Mouse (Mus musculus) large intestine, adult 2 months (tissue): ENCODE measurements around the gene Mlxip. TPM values are rescaled to one million over a fixed set of nuclear protein-coding genes. Genes with fewer than 3 reads are reported as not detected.

Source experiments
- DNase-seq: peaks from one replicate; pipeline ENCODE4 v3.0.0-alpha.2; 2012; ENCODE audit warnings: low read depth, low spot score
- WGBS: fragments of 180-500 bp; shearing (Covaris S2); methylation state at CpG from one replicate; pipeline ENCODE4 v1.1.7; 2018; 5-methylcytosine and 5-hydroxymethylcytosine counted together
- polyA plus RNA-seq: library from polyadenylated mRNA; depleted of rRNA; stranded (reverse); fragments of >200 nt; gene quantifications from 2 replicates; pipeline ENCODE4 v1.2.3, GENCODE M21; 2012

Gene Mlxip
- polyA plus RNA-seq, 1 experiment: 17.6 TPM

DNA sequence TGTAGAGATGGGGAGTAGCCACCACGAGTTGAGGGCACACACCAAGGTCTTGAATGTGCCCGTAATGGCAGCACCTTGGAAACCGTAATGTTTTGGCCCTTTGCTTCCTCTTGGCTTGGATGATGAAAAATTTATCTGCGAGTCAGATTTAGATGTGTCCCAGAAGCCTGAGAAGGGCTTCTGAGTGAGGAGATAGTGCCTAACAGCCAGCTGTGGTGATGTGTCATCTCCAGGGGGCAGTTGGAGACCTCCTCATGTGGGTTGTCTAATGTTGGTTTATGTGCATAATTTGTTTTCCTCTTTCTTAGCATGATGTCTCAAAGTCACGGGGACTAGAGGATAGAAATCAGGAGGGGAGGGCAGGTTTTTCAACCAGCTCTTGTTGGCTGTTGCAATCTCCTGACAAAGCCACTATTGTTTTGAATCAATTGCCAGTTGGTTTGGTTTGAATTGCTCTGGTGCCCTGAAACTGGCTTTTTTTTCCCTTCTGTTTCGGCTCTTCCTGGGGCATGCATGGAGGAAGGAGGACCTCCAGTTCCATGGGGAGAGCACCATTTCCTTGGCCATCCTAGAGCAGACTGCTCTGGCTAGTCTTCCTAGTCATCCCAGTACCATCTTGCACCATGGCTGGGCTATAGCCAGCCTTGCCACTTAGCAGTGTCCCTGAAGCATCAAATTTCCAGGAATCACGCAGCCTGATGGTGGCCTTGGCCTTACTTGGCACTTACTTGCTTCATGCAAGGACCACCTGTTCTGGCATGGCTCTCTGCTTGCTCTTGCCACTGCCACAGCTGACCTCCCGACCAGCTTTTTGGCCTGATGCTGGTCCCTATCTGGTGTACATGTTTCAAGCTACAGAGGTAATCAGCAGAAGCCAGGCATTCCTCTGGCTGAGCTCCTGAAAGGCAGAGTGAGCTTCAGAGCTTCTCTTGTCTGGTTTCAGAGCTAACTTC is 22.2 kb downstream of the Mlxip start:
- no peak for DNase-seq
- 27% methylated on average over 8 of the region's 8 CpGs for WGBS

DNA sequence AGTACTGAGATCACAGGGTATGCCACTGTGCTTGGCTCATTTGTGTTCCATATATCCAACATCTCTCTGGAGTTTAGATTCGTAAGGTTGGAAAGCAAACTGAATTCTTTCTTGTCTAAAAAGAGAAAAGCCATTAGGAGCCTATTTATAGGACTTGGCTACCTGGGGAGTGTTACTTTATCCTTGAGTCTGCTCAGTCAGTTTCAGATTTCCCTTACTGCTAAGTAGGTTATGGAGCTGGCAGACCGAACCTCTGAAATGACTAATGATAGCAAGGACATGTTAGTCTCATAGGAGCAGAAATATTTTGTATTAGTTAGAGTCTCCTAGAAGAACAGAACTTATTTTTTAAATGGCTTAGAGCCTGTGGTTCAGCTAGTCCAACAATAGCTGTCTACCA is 29.3 kb downstream of the Mlxip start:
- DNase-seq: no peak
- 50% methylated on average over 2 of the region's 2 CpGs for WGBS

DNA sequence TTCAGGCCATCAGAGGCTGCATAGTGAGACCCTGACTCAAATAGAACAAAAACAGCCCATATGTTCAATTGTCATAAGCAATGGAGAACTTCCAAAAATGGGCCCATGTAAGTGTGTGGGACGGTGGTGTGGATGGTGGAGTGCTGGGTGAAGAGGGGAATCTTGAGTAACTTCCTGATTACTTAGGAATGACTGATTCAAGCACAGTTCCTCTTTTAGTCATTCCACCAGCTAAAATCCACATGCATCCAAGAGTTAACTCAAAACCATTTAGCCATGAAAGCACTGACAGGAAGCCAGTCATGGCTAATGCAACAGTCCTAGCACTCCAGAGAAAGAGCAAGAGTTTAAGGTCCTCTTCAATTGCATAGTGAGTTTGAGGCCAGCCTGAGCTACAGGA is 33.0 kb downstream of the Mlxip start:
- DNase-seq: no peak
- 83% methylated on average over 1 of the region's 1 CpGs for WGBS

- WGBS: 32% methylated on average over 13 of the region's 13 CpGs
- DNase-seq: no peak
Observed at GRCm38 (mm10) chr5:123431524-123432304, 37.1 kb downstream of the Mlxip start.

DNA sequence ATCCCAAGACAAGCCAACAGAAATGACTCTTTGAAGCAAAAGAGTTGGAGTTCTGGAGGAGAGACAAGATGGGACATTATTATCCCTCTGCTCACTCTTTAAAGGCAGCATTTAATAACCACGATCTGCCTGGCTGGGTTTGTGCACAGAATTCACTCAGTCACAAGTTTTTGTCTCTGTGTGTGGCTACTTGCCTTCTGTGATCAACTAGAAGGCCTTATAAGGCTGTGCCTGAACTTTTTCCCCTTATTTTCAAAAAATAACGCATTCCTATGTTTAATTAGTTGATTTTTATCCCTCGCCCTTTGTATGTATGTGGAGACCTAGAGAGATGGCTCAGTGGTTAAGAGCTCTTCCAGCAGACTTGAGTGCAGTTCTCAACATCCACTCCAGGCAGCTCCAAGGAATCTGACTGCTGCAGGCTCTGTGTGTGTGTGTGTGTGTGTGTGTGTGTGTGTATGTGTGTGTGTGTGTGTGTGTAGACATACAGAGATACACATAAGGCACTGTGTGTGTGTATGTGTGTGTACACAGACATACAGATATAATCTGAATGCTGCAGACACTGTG is 37.8 kb downstream of the Mlxip start:
- WGBS: 32% methylated on average over 3 of the region's 3 CpGs
- DNase-seq: no peak

- WGBS: 45% methylated on average over 8 of the region's 8 CpGs
- DNase-seq: no peak
Observed at GRCm38 (mm10) chr5:123436071-123436779, 41.6 kb downstream of the Mlxip start.

GRCm38 (mm10) chr5:123436780-123437175 is 42.2 kb downstream of the Mlxip start:
- no peak for DNase-seq
- WGBS: 16% methylated on average over 4 of the region's 4 CpGs

DNA sequence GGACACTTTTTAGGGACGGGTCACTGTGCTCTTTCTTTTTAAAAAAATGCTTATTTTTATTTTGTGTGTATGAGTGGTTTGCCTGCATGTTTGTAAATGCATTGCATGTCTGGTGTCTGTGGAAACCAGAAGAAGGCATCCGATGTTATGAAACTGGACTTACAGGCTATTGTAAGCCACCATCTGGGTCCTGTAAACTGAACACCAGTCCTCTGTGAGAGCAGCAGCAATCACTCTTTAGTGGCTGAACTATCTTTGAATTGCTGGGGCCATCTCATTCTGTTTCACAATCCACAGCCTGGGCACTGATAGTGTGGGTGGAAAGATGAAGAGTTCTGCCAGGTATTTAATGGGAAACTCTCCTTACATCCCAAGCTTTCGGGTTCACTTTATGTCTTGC is 43.8 kb downstream of the Mlxip start:
- DNase-seq: no peak
- 76% methylated on average over 3 of the region's 3 CpGs for WGBS

DNA sequence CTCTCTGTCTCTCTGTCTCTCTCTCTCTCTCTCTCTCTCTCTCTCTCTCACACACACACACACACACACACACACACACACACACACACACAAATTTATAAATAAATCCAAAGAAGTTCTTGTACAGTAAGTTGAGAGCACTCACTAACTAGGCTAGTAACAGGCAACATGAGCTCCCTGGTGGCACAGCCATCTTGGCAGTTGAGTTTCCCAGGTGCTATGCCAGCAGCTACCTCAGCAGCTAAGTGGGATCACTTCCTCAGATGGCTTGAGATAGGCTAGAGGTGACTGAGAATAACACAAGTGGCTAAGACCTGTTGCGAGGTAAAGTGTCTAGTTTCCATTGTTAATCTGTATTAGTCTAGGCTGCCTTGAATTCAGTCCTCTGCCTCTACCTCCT is 44.7 kb downstream of the Mlxip start:
- 87% methylated on average over 1 of the region's 1 CpGs for WGBS
- DNase-seq: no peak

- DNase-seq: no peak
- WGBS: 85% methylated on average over 4 of the region's 4 CpGs
Observed at GRCm38 (mm10) chr5:123439941-123440340, 45.3 kb downstream of the Mlxip start.

DNA sequence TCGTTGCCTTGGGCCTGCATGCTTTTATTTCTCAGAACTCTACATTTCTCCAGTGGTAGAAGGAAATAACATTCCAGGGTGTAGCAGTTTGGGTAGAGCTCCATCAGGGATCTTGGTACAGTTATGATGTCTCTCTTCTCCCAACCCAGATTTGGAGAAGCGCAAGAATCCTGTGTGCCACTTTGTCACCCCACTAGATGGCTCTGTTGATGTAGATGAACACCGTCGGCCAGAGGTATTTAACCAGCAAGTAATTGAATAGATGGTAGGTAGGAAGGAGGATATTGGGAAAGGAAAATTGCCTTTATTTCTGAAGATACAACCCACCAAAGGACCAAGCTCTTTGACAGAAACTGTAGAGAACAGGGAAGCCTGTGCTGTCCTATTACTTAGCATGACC is 46.1 kb downstream of the Mlxip start:
- 73% methylated on average over 4 of the region's 4 CpGs for WGBS
- DNase-seq: no peak

DNA sequence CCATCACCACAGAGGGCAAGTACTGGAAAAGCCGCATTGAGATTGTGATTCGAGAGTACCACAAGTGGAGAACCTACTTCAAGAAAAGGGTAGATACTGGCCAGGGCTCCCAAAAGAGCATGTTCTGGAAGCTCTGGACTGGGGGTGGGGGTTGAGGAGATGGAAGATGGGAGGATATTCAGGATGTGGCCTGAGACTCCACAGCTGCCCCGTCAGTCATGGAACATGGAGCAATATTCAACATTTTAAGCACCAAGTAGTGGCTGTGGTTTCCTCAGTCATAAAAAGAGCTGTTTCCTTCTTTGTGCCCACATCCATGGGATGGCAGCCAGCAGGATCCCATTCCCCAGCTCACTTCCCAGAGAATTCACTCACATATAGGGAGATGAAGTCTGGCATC is 47.7 kb downstream of the Mlxip start:
- no peak for DNase-seq
- 90% methylated on average over 3 of the region's 3 CpGs for WGBS

- no peak for DNase-seq
- WGBS: 47% methylated on average over 4 of the region's 4 CpGs
Observed at GRCm38 (mm10) chr5:123444069-123444468, 49.5 kb downstream of the Mlxip start.

DNA sequence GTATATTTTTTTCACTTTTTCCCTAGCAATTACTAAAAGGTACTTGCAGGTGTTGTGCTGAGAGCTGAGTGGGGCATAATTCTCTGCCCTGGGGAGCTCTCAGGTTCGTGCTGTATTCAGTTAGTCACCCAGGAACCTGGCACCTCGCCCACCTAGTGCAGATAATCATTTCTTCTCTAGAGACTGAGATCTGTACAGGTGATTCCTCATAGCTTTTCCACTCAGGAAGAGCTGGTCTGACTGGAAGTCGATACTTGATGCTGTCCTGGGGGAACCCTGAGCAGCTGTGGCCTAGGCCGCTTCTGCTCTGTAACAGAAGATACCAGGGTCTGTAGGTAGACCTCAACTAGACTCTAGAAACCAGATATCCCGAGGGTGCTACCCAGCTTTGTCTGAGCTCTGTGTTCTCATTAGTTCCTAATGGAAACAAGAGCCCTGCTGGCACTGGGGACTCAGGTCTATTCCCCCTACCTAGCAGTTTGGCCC is 50.3 kb downstream of the Mlxip start:
- WGBS: 80% methylated on average over 5 of the region's 5 CpGs

GRCm38 (mm10) chr5:123451886-123452285 is 57.3 kb downstream of the Mlxip start:
- DNase-seq: no peak
- WGBS: 86% methylated on average over 7 of the region's 7 CpGs

More for the DNA sequence above, 50.3 kb downstream of the Mlxip start:
- DNase-seq: no peak

GRCm38 (mm10) chr5:123461420-123461819 is 66.8 kb downstream of the Mlxip start:
- DNase-seq: no peak
- 46% methylated on average over 5 of the region's 5 CpGs for WGBS

DNA sequence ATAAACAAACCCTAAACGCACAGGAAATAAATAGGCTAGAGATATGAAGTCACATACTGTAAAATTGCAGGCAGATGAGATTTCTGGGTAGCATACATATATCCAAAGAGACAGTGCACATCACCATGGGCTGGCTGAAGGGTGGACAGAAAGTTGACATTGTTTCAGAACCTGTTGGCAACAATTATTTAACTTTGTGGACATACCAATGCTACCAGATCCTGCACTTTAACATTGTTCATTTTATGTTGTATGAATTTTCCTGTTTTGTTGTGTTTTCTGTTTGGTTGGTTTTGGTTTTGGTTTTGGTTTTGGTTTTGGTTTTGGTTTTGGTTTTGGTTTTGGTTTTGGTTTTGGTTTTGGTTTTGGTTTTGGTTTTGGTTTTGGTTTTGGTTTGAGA is 70.0 kb downstream of the Mlxip start:
- DNase-seq: no peak
- 71% methylated on average over 1 of the region's 1 CpGs for WGBS

DNA sequence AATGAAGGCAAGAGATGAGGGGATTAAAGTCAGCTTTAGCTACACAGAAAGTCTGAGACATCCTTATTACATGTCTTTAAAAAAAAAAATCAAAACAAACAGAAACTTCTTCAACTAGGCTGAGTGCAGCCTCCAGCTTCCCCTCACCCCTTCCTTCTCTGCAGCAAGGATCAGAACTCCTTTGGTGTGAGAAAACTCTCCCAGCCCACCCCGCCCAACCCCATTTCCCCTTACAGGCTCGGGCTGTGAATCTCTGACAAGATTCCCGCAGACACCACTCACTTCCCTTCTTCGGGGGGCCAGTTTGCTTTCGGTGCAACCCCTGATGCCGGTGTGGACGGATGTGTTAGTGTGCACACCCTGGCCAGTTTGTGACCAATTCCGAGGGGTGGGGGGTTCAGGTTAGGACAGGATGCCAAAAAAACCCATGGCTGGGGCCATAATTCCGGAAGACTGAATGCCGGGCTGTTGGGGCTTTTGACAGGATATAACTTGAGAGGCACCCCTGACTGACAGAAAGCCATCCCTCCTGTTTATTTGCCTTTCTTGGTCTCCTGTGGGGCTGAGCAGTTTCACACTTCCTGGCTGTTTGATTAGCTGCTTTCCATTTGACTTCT is 76.3 kb downstream of the Mlxip start:
- DNase-seq: no peak
- 18% methylated on average over 10 of the region's 10 CpGs for WGBS

DNA sequence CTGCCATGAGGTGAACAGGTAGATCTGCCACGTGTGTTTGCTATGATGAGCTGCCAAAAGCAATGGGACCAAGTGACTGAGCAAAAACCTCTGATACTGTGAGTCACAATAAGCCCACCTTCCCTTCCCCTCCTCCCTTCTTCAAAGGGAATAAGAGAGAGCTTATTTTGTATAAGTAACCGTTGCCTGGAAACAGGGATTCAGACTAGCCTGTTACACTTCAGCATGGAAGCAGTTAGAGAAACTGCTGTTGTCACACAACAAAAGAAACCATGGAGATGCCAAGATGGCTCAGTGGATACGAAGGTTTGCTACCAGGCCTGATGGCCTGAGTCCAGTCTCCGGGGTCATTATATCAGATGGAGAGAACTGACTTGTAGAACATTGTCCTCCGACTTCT is 79.2 kb downstream of the Mlxip start:
- WGBS: 81% methylated on average over 5 of the region's 5 CpGs
- DNase-seq: no peak
